Mouse (Mus musculus) right cerebral cortex, adult 18-20 months (tissue): ENCODE measurements around the gene Lect2.

Experiments
- DNase-seq: peaks from one replicate; pipeline ENCODE4 v3.0.0; 2022; ENCODE audit warnings: mixed read lengths

Gene Lect2

DNA sequence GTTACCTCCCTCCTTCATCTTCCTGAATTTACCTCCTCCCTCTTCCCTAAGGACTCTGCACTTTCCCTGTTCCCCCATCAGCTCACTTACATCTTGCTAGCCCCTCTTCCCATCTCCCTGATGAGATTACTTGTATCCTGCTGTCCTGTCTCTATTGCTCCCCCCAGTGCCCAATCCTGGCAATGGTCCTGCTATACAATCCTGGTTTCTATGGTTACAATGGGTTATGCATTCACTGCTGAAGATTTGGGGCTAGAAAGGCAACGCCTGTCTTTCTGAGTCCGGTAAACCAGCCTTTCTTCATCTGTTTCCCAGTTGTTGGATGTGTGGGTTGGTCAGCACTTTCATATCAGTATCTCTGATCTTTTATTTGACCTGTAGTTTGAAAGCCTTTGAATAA, 6.1 kb upstream of the Lect2 start:
- DNase-seq: peak; percentile 57

DNA sequence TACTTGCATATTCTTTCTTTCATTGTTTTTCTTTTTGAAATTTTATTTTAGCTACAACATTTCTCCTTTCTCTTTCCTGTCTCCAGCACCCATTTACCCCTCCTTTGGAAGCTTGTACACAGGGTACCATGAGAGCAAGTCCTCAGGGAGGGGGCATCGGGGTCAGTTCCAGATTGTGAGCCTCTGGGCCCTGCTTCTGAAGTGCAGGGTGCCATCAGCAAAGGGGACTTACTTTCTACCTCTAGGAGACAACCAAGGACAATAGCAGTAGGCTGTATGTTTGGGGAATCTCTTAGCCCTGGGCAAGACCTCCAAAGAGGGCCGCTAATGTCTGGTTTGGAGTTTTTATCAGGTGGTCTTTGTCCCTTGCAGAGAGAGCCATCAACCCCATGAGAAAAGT, 5.6 kb upstream of the Lect2 start:
- DNase-seq: no peak

DNA sequence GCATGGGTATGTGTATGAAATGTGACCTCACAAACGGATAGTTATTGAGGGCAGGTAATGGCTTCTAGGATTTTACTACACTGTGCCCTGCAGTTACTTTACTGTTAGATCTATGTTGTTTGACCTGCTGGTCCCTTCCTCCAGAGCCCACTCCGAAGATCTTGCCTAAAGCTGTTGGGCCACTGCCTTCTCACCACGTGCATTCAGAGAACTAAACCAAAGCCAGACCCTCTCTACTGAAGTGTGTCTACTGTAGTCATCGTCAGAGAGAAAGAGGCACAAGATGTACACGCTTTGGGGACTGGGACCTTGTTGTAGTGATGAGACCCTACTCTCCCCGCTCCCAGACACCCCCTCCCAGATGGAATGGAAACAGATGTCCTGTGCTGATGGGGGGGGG, 3.4 kb upstream of the Lect2 start:
- DNase-seq: no peak

DNA sequence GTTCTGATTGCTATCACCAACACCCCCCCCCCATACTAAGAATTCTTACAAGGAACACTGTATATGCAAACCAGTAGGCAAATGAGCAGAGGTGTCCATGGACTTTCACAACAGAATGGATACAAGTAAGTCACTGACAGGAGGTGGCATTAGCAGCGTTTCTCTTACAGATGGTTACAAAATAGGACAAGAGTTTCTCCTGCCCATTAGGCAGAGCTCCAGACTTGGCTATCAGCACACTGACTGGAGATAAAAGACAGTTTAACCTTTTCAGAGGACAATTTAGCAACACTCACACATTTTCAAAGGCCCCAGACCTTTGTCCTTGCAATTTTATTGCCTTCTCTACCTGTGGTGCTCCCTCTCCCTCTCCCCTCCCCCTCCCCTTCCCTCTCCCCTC, 2.3 kb upstream of the Lect2 start:
- no peak for DNase-seq

DNA sequence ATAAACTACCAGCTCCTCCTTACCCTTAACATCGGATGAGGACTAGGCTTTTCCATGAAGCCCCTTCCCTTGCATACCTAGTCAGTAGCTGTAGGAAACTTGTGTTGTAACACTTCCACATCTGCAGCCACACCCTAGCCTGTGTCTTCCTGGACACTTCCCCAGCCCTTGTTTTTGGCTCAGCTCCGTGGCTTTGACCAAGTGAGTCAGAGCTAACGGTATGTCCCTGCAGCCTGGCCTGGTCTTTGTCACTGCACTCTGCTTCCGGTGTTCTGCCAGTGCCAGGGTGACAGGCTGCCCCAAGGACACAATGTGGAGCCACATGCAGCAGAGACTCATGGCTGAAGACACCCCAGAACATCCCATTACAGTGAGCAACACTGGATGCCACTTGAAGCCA, 1.1 kb upstream of the Lect2 start:
- DNase-seq: no peak

DNA sequence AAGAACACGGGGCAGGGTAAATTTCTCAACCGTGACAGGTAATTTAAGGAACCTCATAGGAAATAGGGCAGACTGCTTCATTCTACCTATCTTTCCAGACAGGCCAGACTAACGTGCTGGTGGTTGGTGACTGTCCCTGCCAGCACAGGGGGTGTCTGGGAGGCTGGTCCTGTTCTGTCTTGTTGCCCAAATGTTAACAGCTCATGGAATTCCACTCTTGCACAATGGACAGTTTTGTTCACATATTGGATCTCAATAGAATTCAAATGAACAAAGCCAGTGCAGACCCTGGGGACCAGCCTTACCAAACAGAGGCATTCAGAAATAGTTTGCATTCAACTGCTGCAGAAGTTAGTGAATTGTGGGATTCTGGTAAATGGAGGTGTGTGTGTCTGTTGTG, 3.3 kb downstream of the Lect2 start:
- no peak for DNase-seq

DNA sequence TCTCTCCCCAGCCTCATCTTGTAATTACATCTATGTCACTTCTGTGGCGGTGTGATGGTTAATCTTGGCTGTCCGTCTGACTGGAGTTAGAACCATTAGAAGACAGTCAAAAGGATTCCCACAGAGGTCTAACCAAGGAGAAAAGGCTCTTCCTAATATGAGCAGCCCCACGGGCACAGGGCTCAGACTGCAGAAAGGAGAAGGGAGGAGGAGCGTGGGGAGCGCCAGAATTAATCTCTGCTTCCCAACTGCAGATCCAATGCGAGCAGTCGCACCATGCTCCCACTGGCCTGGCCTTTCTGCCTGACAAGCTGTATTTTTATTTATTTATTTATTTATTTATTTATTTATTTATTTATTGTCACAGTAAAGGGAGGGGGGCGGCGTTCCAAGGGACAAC, 4.5 kb downstream of the Lect2 start:
- DNase-seq: no peak

DNA sequence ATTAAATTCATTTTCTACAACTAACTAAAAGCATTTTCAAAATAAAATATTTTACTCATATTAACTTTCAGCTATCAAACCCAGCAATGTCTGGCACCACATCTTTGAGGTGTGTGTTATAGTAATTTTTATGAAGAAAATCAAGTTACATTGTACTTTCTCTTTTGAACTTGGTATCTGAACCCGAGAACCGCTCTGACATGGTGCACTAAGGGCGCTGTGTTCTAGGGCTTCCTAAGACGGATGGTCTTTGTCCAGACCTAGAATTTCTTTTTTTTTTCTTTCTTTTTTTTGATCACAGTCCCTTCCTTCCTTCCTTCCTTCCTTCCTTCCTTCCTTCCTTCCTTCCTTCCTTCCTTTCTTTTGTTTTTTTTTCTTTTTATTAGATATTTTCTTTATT, 8.5 kb downstream of the Lect2 start:
- DNase-seq: no peak

DNA sequence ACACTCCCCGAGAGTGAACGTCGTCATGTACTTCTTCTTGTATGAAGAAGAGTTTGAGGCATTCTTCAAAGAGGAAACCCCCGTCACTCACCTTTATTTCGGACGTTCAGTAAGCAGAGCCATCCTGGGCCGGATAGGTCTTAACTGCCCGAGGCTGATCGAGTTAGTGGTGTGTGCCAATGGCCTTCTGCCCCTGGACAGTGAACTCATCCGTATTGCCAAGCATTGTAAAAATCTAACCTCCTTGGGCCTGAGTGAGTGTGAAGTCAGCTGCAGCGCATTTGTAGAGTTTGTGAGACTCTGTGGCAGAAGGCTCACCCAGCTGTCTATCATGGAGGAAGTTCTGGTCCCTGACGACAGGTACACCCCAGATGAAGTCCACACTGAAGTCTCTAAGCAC, 11.3 kb downstream of the Lect2 start:
- DNase-seq: no peak

DNA sequence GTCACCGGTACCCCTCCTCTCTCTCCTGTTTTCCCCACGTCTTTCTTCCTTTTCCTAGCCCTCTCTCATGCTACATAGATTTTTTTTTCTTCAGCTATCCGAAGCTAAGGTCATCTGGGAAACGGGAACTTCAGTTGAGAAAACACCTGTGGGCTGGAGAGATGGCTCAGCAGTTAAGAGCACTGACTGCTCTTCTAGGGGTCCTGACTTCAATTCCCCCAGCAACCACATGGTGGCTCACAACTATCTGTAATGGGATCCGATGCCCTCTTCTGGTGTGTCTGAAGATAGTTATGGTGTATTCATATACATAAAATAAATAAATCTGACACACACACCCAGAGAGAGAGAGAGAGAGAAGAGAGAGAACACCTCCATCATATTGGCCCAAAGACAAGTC, 12.7 kb downstream of the Lect2 start:
- DNase-seq: no peak

DNA sequence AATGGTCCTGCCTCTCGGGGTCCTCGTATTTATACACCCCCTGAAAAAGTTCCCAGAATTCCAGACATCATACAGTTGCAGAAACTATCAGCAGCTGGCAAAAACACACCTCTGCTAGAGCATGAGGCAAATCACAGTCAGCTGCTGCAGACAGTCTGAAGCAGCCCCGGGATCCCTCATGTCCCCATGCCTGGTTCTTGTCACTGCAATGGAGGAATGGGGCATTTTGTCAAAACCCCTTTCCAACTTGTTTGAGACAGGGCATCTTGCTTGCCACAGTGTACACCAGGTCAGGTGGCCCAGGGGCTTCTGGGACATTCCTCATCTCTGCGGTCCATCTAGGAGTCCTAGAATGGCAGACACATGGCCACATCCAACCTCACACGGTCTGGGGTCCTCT, 13.4 kb downstream of the Lect2 start:
- no peak for DNase-seq

DNA sequence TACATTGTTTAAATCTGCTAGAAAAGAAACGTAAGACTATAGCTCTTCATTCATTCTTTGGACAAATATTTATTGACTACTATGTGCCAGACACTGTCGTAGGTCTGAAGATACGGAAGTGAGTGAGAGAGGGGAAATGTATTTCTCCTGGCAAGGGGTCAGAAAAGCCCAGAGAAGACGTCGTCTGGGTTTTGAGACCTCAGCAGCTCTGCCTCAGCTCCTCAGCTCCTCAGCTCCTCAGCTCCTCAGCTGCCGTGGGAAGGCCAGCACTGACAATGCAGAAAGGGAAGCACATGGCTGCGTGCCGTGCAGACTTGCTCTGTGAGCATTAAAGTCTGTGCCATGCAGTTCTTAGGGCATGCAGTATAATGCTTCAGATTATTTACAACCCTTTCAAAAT, 18.6 kb downstream of the Lect2 start:
- no peak for DNase-seq

DNA sequence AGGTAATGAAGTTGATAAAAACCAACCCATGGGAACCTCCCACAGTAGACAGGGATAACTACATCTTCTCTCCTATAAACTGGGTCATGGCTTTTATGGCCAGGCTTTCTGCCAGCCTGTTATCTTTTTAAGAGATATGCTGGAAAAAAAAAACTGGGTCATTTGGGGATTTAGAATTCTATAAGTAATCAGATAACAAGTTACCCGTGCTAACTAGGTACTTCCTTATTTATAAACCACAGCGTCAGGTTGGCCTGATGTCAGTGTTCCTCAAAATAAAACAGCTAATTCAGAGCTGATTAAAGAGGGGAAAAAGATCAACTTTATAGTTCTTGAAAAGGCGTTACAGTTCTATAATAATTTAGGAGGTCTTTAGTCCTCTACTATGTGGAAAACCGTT, 19.3 kb downstream of the Lect2 start:
- no peak for DNase-seq

DNA sequence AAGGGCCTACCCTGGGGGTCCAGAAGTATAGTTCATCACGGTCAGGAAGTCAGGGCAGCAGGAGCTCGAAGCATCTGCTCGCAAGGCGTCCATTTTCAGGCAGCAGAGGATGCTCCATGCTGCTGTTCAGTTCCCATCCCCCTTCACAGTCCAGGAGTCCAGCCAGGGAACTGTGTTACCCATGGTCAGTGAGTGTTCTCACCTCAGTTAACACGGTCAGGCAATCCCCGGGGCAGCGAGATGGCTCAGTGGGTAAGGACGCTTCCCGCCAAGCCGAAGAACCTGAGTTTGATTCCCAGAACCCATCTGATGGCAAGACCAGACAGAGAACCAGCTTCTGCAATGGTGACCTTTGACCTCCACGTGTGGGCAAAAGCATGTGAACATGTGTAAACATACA, 20.0 kb downstream of the Lect2 start:
- DNase-seq: no peak

DNA sequence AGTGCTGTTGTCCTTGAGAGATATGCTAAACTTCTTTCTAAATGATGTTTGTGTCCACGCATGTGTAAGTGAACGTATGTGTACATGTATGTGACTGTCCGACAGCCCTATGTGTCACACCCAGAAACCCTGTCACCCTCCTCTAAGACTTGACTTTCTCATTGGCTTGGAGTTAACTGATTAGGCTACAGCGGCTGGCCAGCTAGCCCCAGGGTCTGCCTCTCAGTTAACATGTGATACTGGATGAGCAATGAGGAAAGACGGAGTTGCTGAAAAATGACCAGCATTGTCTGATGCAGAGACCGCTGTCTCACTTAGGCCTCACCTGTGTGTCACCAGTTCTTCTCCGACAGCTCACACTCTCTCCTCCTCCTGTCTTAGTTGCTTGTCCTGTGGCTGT, 20.5 kb downstream of the Lect2 start:
- no peak for DNase-seq

DNA sequence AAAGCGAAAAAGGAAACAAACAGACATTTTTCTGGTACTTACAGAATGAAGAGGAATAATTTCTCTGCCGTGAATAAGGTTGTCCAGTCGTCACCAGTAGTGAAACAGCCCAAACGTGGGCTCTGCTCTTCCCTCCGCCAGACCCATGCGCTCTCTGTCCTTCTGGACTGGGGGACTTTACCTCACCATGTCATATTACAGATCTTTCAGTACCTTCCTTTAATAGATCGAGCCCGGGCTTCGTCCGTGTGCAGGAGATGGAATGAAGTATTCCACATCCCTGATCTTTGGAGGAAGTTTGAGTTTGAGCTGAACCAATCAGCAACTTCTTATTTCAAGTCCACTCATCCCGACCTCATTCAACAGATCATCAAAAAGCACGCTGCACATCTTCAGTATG, 21.4 kb downstream of the Lect2 start:
- no peak for DNase-seq

DNA sequence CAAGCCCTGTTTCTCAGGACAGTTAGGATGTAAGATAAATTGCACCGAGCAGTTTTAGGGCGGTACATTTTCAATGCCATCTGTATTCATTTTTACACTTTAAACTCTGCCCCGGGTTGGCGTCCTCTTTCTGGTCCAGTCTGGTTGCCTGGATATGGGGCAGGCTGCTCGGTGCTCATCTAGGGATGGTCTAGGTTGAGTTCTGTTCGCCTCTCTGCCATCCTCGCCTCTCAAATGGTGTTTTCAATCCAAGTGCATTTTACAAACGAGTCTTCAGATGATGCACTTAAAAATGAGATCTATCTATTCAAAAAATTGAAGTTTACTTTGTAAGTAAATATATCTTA, 25.5 kb downstream of the Lect2 start:
- no peak for DNase-seq

DNA sequence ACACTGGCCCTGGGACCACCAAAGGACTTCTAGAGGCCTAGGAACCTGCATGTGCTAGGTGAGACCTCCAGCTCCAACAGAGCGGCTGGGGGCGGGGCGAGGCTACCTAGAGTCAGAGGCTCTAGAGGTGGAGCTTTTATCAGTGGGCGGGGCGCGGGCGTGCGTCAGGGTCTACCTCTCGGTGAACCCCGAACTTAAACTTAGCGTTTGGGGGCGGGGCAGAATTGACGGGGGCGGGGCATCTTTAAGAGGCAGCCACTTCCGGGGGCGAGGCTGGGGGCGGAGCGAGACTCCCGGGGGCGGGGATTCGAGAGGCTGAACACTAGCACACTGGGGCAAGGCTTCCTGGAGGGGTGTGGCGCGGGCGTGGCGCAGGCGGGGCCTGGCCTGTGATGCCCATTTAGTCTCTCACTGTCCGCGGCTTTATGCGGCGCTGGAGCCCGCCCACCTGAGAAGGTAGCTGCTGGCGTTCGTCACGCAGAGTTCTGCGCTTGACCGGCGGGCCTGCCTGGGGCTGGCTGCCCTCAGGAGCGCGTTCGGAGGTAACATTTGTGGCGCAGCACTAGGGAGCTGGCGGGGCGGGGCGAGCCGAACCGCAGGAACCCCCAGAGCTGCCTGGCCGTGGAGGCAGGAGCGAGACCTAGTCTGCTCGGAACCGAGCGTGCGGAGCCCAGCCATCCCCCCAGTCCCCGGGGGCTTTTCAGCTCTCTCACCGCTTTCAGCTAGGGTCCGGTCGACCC, 26.1 kb downstream of the Lect2 start, which contains the start of gene Fbxl21:
Fbxl21 (plus strand) TSS at position 392 of the 740 bp plus-strand sequence.
- DNase-seq: peak; percentile 96

DNA sequence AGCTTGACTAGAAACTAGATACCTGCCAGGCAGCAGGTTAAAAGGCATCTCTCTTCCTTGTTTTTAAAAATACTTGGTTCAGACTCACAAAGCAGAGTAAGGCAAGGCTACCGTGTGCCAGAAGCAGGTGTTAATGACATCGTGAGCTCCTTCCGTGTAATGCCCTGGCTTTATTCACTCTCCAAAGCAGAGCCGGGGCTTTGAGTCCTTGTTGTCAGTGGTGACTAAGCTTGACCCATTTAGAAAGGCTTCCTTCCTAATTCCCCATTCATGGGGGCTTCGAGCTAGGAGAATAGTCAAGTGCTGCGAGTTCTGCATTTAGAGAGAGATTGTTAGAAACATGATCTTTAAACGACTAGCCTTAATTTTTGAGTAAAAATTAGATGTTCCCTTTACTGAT, 31.5 kb downstream of the Lect2 start:
- no peak for DNase-seq

DNA sequence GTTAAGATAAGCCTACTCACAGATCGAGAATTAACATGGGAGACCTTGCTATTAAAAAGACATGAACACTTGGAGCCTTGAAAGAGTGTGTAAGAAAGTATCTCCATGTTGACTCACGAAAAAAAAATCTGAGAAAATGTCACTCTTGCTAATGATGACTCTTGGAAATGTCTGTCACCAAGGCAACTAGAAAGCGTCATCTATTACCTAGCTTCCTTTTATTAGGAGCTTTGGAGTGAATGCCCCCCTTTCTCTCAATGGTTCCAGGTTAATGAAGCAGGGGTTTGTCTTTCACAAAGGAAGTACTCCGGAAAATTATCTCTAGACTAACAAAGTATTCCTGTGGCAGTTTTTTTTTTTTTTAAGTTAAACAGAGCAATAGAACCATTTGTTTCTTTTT, 32.0 kb downstream of the Lect2 start:
- DNase-seq: no peak

DNA sequence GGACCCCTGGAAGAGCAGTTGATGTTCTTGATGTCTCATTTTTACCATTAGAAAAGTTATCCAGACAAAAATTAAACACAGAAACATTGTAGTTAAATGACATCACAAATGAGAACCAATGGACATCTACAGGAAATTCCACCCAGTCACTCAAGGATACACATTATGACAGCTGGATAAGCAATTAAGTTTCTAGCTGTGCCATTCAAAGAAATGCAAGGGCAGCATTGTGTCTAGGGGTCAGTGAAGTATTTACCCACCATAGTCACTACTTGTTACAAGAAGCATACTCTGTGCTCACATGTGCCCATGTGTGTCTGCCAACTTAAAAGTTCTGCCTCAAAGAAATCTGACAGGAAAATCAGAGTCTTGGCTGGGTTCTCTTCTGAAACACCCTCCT, 34.7 kb downstream of the Lect2 start:
- no peak for DNase-seq

DNA sequence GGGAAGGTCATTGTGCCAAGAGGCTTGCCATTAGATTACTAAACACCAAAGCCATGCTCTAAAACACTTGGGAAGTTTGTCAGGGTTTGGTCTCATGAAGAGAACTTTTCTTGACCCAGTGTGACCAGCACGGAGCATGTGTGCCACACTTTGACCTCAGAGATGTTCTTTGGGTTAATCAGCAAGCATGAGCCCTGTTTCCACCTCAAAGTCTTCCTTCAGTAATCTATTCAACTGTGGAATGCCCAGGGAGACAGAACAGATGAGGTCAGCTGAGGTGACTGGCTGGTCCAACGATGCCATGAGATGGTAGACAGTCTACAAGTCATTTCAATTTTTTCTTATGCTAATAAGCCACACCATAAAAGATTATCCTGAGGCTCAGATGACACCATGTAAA, 38.5 kb downstream of the Lect2 start:
- no peak for DNase-seq

DNA sequence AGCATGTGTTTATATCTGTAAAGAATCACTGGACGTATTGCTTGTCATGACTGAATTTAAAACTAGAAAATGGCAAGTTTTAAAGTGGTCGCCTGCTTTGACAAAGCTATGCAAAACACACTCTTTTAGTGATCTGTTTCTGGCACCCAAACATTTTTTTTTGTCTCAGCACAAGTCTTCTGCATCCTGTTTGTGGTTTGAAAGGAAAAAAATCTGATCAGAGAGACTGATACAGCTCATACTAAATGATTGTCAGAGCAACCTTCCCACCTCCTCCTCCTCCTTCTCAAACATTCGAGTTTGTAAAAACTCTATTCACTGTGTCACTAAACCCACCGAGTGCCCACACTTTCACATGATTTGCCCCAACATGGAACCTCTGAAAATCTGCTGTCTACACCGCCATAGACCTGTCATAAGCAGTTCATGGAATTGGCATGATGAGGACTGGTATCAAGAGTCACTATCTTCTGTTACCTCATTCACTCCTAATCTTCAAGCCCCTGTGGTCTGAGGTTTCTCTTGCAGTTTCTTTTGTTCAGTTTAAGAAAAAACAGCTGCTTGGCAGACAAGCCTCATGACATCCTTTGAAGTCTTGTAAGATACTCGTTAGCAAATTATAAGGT, 41.3 kb downstream of the Lect2 start:
- DNase-seq: no peak

DNA sequence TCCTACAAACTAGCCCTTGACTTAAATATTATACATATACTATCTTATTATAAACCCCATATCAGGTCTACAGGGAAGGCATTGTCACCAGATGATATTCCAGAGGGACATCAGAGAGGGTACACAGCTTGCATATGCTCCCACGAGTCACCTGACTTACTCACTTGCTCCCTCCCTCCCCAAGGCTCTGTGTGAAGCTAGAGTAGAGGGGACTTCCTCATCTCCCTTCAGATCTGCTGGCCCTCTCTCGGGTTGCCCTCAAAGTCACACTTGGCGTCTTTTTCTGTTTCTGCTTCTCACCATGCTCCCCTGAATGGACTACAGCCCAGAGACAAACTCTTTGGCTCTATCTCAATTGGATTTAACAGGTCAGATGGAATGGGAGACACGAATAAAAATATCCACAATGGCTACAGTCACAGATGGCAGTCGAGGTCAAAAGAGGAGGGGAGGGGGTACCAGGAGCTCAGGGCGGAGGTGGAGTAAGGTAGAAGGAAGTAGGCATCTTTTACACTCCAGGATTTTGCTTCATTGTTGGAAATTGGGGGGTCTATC, 46.4 kb downstream of the Lect2 start:
- DNase-seq: no peak

DNA sequence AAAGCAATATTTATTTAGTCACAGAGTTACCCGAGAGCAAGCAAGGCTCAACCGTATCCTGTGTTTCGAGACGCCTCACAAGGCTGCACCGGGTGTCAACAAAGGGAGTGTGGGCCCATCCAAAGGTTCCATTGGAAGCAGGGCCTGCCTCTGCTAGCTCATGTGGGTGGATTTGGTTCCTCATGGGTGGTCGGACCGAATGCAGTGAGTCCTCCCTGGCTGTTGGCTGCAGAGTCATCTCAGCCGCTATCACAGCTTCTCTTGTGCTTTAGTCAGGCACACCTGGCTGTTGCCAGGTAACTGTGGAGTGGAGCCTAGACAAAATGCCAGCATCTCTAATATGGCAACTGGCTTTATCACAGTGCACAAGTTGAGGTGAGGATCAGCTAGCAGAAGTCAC, 47.7 kb downstream of the Lect2 start:
- DNase-seq: no peak
